Mouse (Mus musculus) hindbrain, embryonic 15.5 days (tissue): ENCODE data around the gene Ndufa6. TPM values are rescaled to one million over a fixed set of nuclear protein-coding genes. Genes with fewer than 3 reads are reported as not detected.
"Not testable (repeated sequence)": the region's sequence is repeated elsewhere in the genome, so short reads cannot be mapped to it uniquely, and the experiment has no call there.

Source experiments
- ATAC-seq: fragments of 200-750 bp; cut with Nextera tagmentation; 2 replicates; pipeline ENCODE4 v1.8.0; 2017; ENCODE audit warnings: low read depth, moderate number of reproducible peaks, moderate TSS enrichment; ENCODE audit not compliant: low FRiP score
- H3K27ac ChIP-seq: fragments of 300-500 bp; sonication (generic); replicated peaks from 2 replicates; pipeline ENCODE4 v1.5.1; 2015; ENCODE audit warnings: mild to moderate bottlenecking, inconsistent platforms
- H3K27me3 ChIP-seq: fragments of 300-500 bp; sonication (generic); 2 replicates; pipeline ENCODE4 v1.6.1; 2015; ENCODE audit warnings: control low read depth, inconsistent platforms
- H3K36me3 ChIP-seq: fragments of 300-500 bp; sonication (generic); 2 replicates; pipeline ENCODE4 v1.6.1; 2015; ENCODE audit warnings: control low read depth, inconsistent platforms
- H3K4me1 ChIP-seq: fragments of 300-500 bp; sonication (generic); replicated peaks from 2 replicates; pipeline ENCODE4 v1.6.1; 2015; ENCODE audit warnings: control low read depth, inconsistent platforms
- H3K4me2 ChIP-seq: fragments of 300-500 bp; sonication (generic); 2 replicates; pipeline ENCODE4 v1.6.1; 2015; ENCODE audit warnings: moderate library complexity, mild to moderate bottlenecking, inconsistent platforms
- H3K4me3 ChIP-seq: fragments of 300-500 bp; sonication (generic); 2 replicates; pipeline ENCODE4 v1.5.1; 2015; ENCODE audit warnings: mild to moderate bottlenecking, inconsistent platforms
- H3K9ac ChIP-seq: fragments of 300-500 bp; sonication (generic); 2 replicates; pipeline ENCODE4 v1.6.1; 2015; ENCODE audit warnings: inconsistent platforms
- H3K9me3 ChIP-seq: fragments of 300-500 bp; sonication (generic); 2 replicates; pipeline ENCODE4 v1.6.1; 2016; ENCODE audit warnings: control low read depth, inconsistent platforms
- WGBS: fragments of 180-500 bp; shearing (Covaris S2); methylation state at CpG from one replicate; pipeline ENCODE4 v1.1.7; 2015; 5-methylcytosine and 5-hydroxymethylcytosine counted together
- polyA plus RNA-seq: library from polyadenylated mRNA; unstranded; fragments of >200 nt; fragmentation: Nextera tagmentation; extraction: Ambion mirVana; gene quantifications from 2 replicates; pipeline ENCODE4 v1.2.1, GENCODE M21; 2015

Ndufa6 gene
- 352 and 391 TPM in 2 replicates for polyA plus RNA-seq

- Histone ChIP-seq H3K36me3 (peaks cover 12% of the 10 kb centered on the region), H3K4me2 (peak within 1 kb of the TSS; percentile 71), H3K9ac (peak within 1 kb of the TSS; percentile 84), H3K27me3 (no peaks in the 10 kb centered on the region), H3K9me3 (no peaks in the 10 kb centered on the region), H3K4me3 (peak within 1 kb of the TSS; percentile 63), H3K4me1 (peaks cover 25% of the 10 kb centered on the region), H3K27ac (peak within 1 kb of the TSS; percentile 85)
- whole genome bisulfite sequencing, result 2% methylated on average over 57 of the region's 57 CpGs
- ATAC-seq, result peak; percentile 98
Measured at GRCm38 (mm10) chr15:82354126-82354945, at the start of gene Ndufa6. Gene Ndufa6 (minus strand): TSS chr15:82354322.

- ATAC-seq, result no peak
- Histone ChIP-seq H3K27ac (no peak overlapping the region), H3K9me3 (no peaks in the 10 kb centered on the region), H3K4me1 (no peaks in the 10 kb centered on the region), H3K36me3 (no peaks in the 10 kb centered on the region), H3K4me2 (no peak overlapping the region), H3K27me3 (no peaks in the 10 kb centered on the region), H3K4me3 (no peak overlapping the region), H3K9ac (no peak overlapping the region)
- 93% methylated on average over 9 of the region's 9 CpGs for WGBS
Measured at GRCm38 (mm10) chr15:82403606-82404005, 49.5 kb upstream of the Ndufa6 start.

- no peak for ATAC-seq
- Histone ChIP-seq H3K9me3 (no peaks in the 10 kb centered on the region), H3K9ac (no peak overlapping the region), H3K27me3 (no peaks in the 10 kb centered on the region), H3K4me1 (no peaks in the 10 kb centered on the region), H3K4me3 (no peak overlapping the region), H3K4me2 (no peak overlapping the region), H3K27ac (no peak overlapping the region), H3K36me3 (no peaks in the 10 kb centered on the region)
- 85% methylated on average over 6 of the region's 6 CpGs for WGBS
Measured at GRCm38 (mm10) chr15:82402741-82403140, 48.6 kb upstream of the Ndufa6 start.

- Histone ChIP-seq H3K36me3 (no peaks in the 10 kb centered on the region), H3K9ac (no peak overlapping the region), H3K4me2 (no peak overlapping the region), H3K4me3 (no peak overlapping the region), H3K27me3 (no peaks in the 10 kb centered on the region), H3K27ac (no peak overlapping the region), H3K4me1 (no peaks in the 10 kb centered on the region), H3K9me3 (no peaks in the 10 kb centered on the region)
- ATAC-seq, result no peak
Measured at GRCm38 (mm10) chr15:82402106-82402505, 48.0 kb upstream of the Ndufa6 start.

- Histone ChIP-seq H3K27me3 (no peaks in the 10 kb centered on the region), H3K9ac (no peak overlapping the region), H3K36me3 (no peaks in the 10 kb centered on the region), H3K4me1 (no peaks in the 10 kb centered on the region), H3K4me3 (no peak overlapping the region), H3K4me2 (no peak overlapping the region), H3K9me3 (no peaks in the 10 kb centered on the region), H3K27ac (no peak overlapping the region)
- 28% methylated on average over 2 of the region's 2 CpGs for WGBS
- ATAC-seq, result no peak
Measured at GRCm38 (mm10) chr15:82401516-82401915, 47.4 kb upstream of the Ndufa6 start.

- ATAC-seq, H3K27ac ChIP-seq, H3K9ac ChIP-seq, H3K4me2 ChIP-seq, H3K36me3 ChIP-seq, H3K27me3 ChIP-seq, H3K4me1 ChIP-seq, H3K4me3 ChIP-seq, H3K9me3 ChIP-seq: not testable (repeated sequence)
- WGBS, result 92% methylated on average over 3 of the region's 3 CpGs
Measured at GRCm38 (mm10) chr15:82395955-82396354, 41.8 kb upstream of the Ndufa6 start.

GRCm38 (mm10) chr15:82393922-82394321 is 39.8 kb upstream of the Ndufa6 start, which contains the start of gene Cyp2d11:
Gene Cyp2d11 (minus strand): TSS chr15:82394022.
- H3K36me3 ChIP-seq, H3K4me2 ChIP-seq, H3K4me3 ChIP-seq, H3K27ac ChIP-seq, H3K4me1 ChIP-seq, H3K27me3 ChIP-seq, ATAC-seq, H3K9me3 ChIP-seq, H3K9ac ChIP-seq: not testable (repeated sequence)
- WGBS, result 81% methylated on average over 2 of the region's 2 CpGs

GRCm38 (mm10) chr15:82389916-82390315 is 35.8 kb upstream of the Ndufa6 start:
- WGBS, result 94% methylated on average over 10 of the region's 10 CpGs
- H3K9me3 ChIP-seq, ATAC-seq, H3K4me3 ChIP-seq, H3K27ac ChIP-seq, H3K9ac ChIP-seq, H3K36me3 ChIP-seq, H3K4me1 ChIP-seq, H3K27me3 ChIP-seq, H3K4me2 ChIP-seq: not testable (repeated sequence)

- WGBS, result 91% methylated on average over 2 of the region's 2 CpGs
- Histone ChIP-seq H3K36me3 (no peaks in the 10 kb centered on the region), H3K9me3 (0 out of 2 replicates have a peak, but pooled peaks cover 3% of the 10 kb centered on the region), H3K4me3 (no peak overlapping the region), H3K27ac (no peak overlapping the region), H3K4me2 (no peak overlapping the region), H3K27me3 (no peaks in the 10 kb centered on the region), H3K4me1 (peaks cover 5% of the 10 kb centered on the region; the same call in 1 of the 2 replicates), H3K9ac (no peak overlapping the region)
- no peak for ATAC-seq
Measured at GRCm38 (mm10) chr15:82385729-82386128, 31.6 kb upstream of the Ndufa6 start.

GRCm38 (mm10) chr15:82382441-82382840 is 28.3 kb upstream of the Ndufa6 start:
- peaks cover 9% of the 10 kb centered on the region; the same call in 1 of the 2 replicates for H3K4me1 ChIP-seq
- no peak overlapping the region for H3K9ac ChIP-seq

GRCm38 (mm10) chr15:82380714-82381062 is 26.6 kb upstream of the Ndufa6 start:
- Histone ChIP-seq H3K9ac (0 out of 2 replicates have a peak overlapping the region, but pooled peaks have one; percentile 31), H3K27ac (no peak overlapping the region), H3K4me2 (peak overlapping the region; percentile 66), H3K27me3 (no peaks in the 10 kb centered on the region), H3K4me1 (peaks cover 17% of the 10 kb centered on the region; the same call in 1 of the 2 replicates), H3K4me3 (peak overlapping the region; percentile 29), H3K36me3 (no peaks in the 10 kb centered on the region), H3K9me3 (0 out of 2 replicates have a peak, but pooled peaks cover 3% of the 10 kb centered on the region)
- ATAC-seq, result peak; percentile 30; the same call in 1 of the 2 replicates
- whole genome bisulfite sequencing, result 31% methylated on average over 7 of the region's 7 CpGs

More at GRCm38 (mm10) chr15:82382441-82382840, 28.3 kb upstream of the Ndufa6 start:
- 90% methylated on average over 2 of the region's 2 CpGs for WGBS
- H3K9me3 ChIP-seq, result 0 out of 2 replicates have a peak, but pooled peaks cover 3% of the 10 kb centered on the region
- no peaks in the 10 kb centered on the region for H3K27me3 ChIP-seq
- no peak overlapping the region for H3K4me3 ChIP-seq
- no peak for ATAC-seq
- H3K27ac ChIP-seq, result no peak overlapping the region
- no peaks in the 10 kb centered on the region for H3K36me3 ChIP-seq
- no peak overlapping the region for H3K4me2 ChIP-seq

- Histone ChIP-seq H3K36me3 (no peaks in the 10 kb centered on the region), H3K4me2 (peak within 1 kb of the TSS; percentile 66), H3K27me3 (no peaks in the 10 kb centered on the region), H3K9ac (0 out of 2 replicates have a peak within 1 kb of the TSS, but pooled peaks have one; percentile 31), H3K4me3 (peak within 1 kb of the TSS; percentile 29), H3K4me1 (peaks cover 17% of the 10 kb centered on the region; the same call in 1 of the 2 replicates), H3K27ac (no peak within 1 kb of the TSS), H3K9me3 (0 out of 2 replicates have a peak, but pooled peaks cover 3% of the 10 kb centered on the region)
- ATAC-seq, result peak; percentile 74; the same call in 1 of the 2 replicates
- WGBS, result 5% methylated on average over 18 of the region's 24 CpGs
Measured at GRCm38 (mm10) chr15:82379871-82380713, 26.0 kb upstream of the Ndufa6 start, which contains the start of gene Cyp2d22. Gene Cyp2d22 (minus strand): TSS chr15:82380260.
